Mouse (Mus musculus) liver, embryonic 11.5 days (tissue): ENCODE data around the gene St6galnac6. TPM values are rescaled to one million over a fixed set of nuclear protein-coding genes. Genes with fewer than 3 reads are reported as not detected.

ENCODE experiments used
- ATAC-seq: fragments of 200-750 bp; cut with Nextera tagmentation; replicated peaks from 2 replicates; pipeline ENCODE4 v1.8.0; 2017; ENCODE audit warnings: moderate number of reproducible peaks, mild to moderate bottlenecking, moderate TSS enrichment, moderate library complexity; ENCODE audit not compliant: low FRiP score
- DNase-seq: peaks from one replicate; pipeline ENCODE4 v3.0.0-alpha.2; 2017; ENCODE audit warnings: low spot score
- H3K27ac ChIP-seq: fragments of 300-500 bp; sonication (generic); 2 replicates; pipeline ENCODE4 v1.5.1; 2014; ENCODE audit warnings: mild to moderate bottlenecking, low read depth, low read length, control low read depth
- H3K27me3 ChIP-seq: fragments of 300-500 bp; sonication (generic); replicated peaks from 2 replicates; pipeline ENCODE4 v1.6.1; 2014; ENCODE audit warnings: low read length, mixed read lengths; ENCODE audit not compliant: control insufficient read depth, insufficient read depth
- H3K36me3 ChIP-seq: fragments of 300-500 bp; sonication (generic); 2 replicates; pipeline ENCODE4 v1.6.1; 2014; ENCODE audit warnings: mild to moderate bottlenecking, low read length, moderate library complexity, mixed read lengths; ENCODE audit not compliant: control insufficient read depth, insufficient read depth
- H3K4me1 ChIP-seq: fragments of 300-500 bp; sonication (generic); replicated peaks from 2 replicates; pipeline ENCODE4 v1.6.1; 2014; ENCODE audit warnings: low read length, mixed read lengths; ENCODE audit not compliant: control insufficient read depth, insufficient read depth
- H3K4me2 ChIP-seq: fragments of 300-500 bp; sonication (generic); 2 replicates; pipeline ENCODE4 v1.6.1; 2014; ENCODE audit warnings: mild to moderate bottlenecking, control low read depth, moderate library complexity
- H3K4me3 ChIP-seq: fragments of 300-500 bp; sonication (generic); 2 replicates; pipeline ENCODE4 v1.5.1; 2014; ENCODE audit warnings: low read depth, low read length, control low read depth
- H3K9ac ChIP-seq: fragments of 300-500 bp; sonication (generic); 2 replicates; pipeline ENCODE4 v1.6.1; 2014; ENCODE audit warnings: low read depth, low read length, control low read depth
- H3K9me3 ChIP-seq: fragments of 300-500 bp; sonication (generic); 2 replicates; pipeline ENCODE4 v1.6.1; 2016; ENCODE audit warnings: low read length, inconsistent platforms, mixed read lengths; ENCODE audit not compliant: control insufficient read depth
- WGBS: fragments of 180-500 bp; shearing (Covaris S2); extraction: QIAGEN DNeasy Blood & Tissue Kit; methylation state at CpG from one replicate; pipeline ENCODE4 v1.1.7; 2014; 5-methylcytosine and 5-hydroxymethylcytosine counted together
- polyA plus RNA-seq: library from polyadenylated mRNA; unstranded; fragments of >200 nt; fragmentation: Nextera tagmentation; extraction: Ambion mirVana; gene quantifications from 2 replicates; pipeline ENCODE4 v1.2.1, GENCODE M21; 2014

Gene St6galnac6
- polyA plus RNA-seq = 9.6 and 10.6 TPM in 2 replicates

DNA sequence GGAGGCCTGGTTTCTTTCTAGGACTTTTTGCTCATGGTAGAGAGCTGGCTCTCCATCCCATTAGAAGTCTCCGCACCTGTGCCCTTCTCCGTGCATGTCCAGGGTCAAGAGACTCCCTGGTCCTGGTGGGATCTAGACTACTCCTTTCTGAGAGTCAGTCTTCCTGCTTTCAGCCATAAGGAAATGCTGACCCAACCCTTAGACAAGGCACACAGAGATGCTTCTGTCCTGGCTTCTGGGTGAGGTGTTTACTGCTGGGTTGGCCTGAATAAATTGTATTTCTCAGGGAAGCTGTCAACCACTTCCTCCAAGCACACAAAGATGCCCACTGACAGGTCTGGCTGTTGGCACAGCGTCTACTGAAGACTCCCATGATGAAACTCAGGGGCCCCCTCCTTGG lies at the start of gene St6galnac6:
St6galnac6 (plus strand) TSS at position 301 of the 400 bp plus-strand sequence.
- Histone ChIP-seq H3K4me1 (peaks cover 18% of the 10 kb centered on the region), H3K9me3 (no peaks in the 10 kb centered on the region), H3K9ac (no peak within 1 kb of the TSS), H3K36me3 (peaks cover 11% of the 10 kb centered on the region), H3K4me3 (no peak within 1 kb of the TSS), H3K27me3 (no peaks in the 10 kb centered on the region), H3K27ac (no peak within 1 kb of the TSS), H3K4me2 (no peak within 1 kb of the TSS)
- ATAC-seq (no peak), DNase-seq (no peak)
- WGBS = 78% methylated on average over 3 of the region's 3 CpGs

DNA sequence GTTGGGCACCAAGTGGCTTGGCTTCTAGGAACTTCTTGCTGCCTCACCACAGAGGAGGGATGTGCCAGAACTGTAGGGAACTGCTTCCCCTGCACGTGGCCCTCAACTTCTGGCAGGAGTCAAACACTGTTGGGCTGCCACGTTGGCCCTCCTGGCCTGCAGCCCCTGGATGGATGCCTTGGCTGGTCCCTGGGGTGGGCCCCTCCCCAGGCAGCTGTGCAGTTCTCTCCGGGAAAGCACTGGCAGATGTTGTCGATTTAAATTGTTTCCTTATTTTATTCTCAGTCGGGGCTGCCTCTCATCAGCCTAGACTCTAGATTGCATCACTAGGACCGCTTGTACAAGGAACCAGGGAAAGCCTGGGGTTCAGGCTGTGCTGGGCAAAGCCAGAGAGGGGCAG lies 49.7 kb upstream of the St6galnac6 start:
- Histone ChIP-seq H3K27me3 (no peaks in the 10 kb centered on the region), H3K9me3 (no peaks in the 10 kb centered on the region), H3K9ac (no peak overlapping the region), H3K4me1 (no peaks in the 10 kb centered on the region), H3K36me3 (no peaks in the 10 kb centered on the region), H3K4me3 (no peak overlapping the region), H3K27ac (no peak overlapping the region), H3K4me2 (no peak overlapping the region)
- 66% methylated on average over 6 of the region's 6 CpGs for WGBS
- no peak for DNase-seq
- no peak for ATAC-seq

DNA sequence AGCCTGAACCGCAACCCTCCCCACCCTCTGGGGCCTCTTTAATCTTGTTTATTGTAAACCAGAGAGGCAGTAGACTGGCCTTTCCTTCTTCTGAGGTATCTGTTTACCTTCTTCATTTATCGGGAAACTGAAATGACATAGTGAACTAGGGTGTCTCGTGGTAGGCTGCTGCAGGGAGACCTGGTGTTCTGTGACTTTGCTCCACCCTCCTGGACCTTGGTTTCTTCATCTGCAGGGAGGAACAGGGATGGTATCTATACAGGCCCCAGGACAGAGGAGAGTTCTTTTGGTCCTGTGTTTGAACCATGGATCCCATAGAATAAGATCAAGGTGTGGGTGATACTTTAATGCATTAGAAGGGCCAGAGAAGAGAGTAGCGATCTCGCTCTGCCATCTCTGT lies 48.3 kb upstream of the St6galnac6 start:
- H3K9ac ChIP-seq = no peak overlapping the region
- ATAC-seq = no peak
- H3K36me3 ChIP-seq = no peaks in the 10 kb centered on the region
- no peak overlapping the region for H3K4me2 ChIP-seq
- no peak overlapping the region for H3K27ac ChIP-seq
- no peak overlapping the region for H3K4me3 ChIP-seq
- 77% methylated on average over 5 of the region's 5 CpGs for WGBS
- H3K9me3 ChIP-seq = no peaks in the 10 kb centered on the region
- peaks cover 7% of the 10 kb centered on the region for H3K4me1 ChIP-seq
- H3K27me3 ChIP-seq = no peaks in the 10 kb centered on the region
- no peak for DNase-seq

DNA sequence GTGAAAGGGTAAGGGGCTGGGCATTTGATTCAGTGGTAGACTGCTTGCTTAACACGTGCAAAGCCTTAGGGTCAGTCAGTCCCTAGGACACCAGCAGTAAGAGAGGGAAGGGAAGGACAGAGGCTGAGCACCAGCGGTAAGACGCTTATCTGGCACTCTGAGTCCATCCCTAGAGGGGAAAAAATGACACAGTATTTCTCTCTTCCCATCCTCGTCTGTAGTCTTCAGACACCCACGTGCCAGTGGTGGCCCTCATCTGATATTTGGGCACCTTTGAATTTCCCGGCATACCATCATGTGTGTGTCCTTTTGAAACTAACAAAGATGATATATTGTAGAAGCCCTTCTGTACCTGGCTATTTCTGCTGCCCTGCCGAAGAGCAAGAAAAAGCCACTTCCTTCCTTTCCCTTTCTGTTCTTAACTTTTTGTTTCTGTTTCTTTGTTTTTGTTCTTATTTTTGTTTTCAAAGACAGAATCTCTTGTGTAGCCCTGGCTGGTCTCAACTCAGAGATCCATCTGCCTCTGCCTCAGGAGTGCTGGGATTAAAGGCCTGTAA lies 45.8 kb upstream of the St6galnac6 start:
- DNase-seq (no peak), ATAC-seq (no peak)
- no peak overlapping the region for H3K4me3 ChIP-seq
- H3K4me1 ChIP-seq = peaks cover 7% of the 10 kb centered on the region
- H3K9me3 ChIP-seq = no peaks in the 10 kb centered on the region
- WGBS = 39% methylated on average over 7 of the region's 7 CpGs
- H3K9ac ChIP-seq = no peak overlapping the region
- H3K27me3 ChIP-seq = no peaks in the 10 kb centered on the region
- no peak overlapping the region for H3K27ac ChIP-seq
- H3K36me3 ChIP-seq = no peaks in the 10 kb centered on the region
- H3K4me2 ChIP-seq = no peak overlapping the region

DNA sequence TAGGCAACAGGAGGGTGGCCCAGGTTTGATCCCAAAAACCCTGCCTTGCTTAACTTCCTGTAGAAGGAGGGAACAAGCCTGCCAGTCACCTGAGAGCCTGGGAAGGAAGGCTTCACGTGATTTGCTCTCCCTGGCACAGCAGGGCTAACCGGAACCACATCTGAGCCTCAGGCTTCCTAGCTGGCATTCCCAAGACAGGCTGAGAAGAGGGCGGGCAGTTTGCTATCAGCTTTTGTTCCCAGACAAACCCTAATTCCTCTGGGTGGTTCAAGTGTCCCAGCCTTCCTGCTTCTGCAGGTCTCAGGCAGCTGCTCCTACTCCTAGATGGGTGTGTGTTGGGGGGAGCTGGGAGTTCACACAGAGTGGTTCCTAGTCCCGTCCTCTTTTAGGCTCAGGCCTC lies 44.0 kb upstream of the St6galnac6 start:
- ATAC-seq (no peak), DNase-seq (no peak)
- Histone ChIP-seq H3K36me3 (no peaks in the 10 kb centered on the region), H3K9me3 (no peaks in the 10 kb centered on the region), H3K4me1 (peaks cover 11% of the 10 kb centered on the region), H3K4me3 (no peak overlapping the region), H3K27ac (no peak overlapping the region), H3K4me2 (no peak overlapping the region), H3K27me3 (no peaks in the 10 kb centered on the region), H3K9ac (no peak overlapping the region)
- 53% methylated on average over 4 of the region's 4 CpGs for WGBS

DNA sequence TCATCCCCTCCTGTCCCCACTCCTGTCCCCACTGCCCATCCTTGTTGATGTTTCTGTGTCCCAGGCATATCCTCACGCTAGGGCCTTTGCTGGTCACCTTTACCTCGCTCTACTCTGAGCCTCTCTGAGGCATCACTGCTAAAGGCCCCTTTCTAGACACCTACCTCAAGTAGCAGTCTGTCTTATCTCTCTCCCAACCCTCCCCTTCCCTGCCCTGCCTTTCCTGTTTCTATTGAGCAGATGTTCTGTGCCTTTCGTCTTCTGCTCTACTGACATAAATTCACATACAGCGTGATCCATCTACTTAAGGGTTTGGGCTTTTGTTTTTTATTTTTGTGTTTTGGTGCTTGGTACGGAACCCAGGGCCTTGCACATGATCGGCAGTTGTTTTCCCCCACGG lies 43.5 kb upstream of the St6galnac6 start:
- H3K36me3 ChIP-seq = no peaks in the 10 kb centered on the region
- WGBS = 64% methylated on average over 7 of the region's 7 CpGs
- no peak overlapping the region for H3K4me2 ChIP-seq
- H3K9ac ChIP-seq = no peak overlapping the region
- DNase-seq (no peak), ATAC-seq (no peak)
- H3K9me3 ChIP-seq = no peaks in the 10 kb centered on the region
- H3K27me3 ChIP-seq = no peaks in the 10 kb centered on the region
- H3K27ac ChIP-seq = no peak overlapping the region
- no peak overlapping the region for H3K4me3 ChIP-seq
- H3K4me1 ChIP-seq = peaks cover 11% of the 10 kb centered on the region

DNA sequence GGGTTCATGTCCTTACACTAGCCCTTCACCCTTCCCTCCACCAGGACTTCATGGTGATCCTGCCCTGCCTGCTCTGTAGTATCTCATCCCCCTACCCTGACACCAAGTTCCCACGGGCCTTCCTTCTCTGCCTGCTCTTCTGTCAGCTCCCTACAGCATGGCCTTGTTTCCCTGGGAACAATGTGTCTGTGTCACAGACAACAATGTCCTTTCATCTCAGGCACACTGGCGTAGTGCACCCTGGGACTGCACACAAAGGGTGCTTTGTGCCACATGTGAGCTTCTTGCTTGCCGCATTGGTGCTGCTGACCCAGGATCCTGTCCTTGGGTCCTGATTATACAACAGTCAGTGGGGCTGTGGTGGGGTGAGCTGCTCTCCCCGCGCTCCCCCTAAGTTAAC lies 39.9 kb upstream of the St6galnac6 start:
- DNase-seq (no peak), ATAC-seq (no peak)
- Histone ChIP-seq H3K36me3 (0 out of 2 replicates have a peak, but pooled peaks cover 2% of the 10 kb centered on the region), H3K4me1 (peaks cover 11% of the 10 kb centered on the region), H3K4me3 (no peak overlapping the region), H3K9me3 (no peaks in the 10 kb centered on the region), H3K27ac (no peak overlapping the region), H3K9ac (no peak overlapping the region), H3K4me2 (no peak overlapping the region), H3K27me3 (no peaks in the 10 kb centered on the region)
- 83% methylated on average over 5 of the region's 5 CpGs for WGBS

DNA sequence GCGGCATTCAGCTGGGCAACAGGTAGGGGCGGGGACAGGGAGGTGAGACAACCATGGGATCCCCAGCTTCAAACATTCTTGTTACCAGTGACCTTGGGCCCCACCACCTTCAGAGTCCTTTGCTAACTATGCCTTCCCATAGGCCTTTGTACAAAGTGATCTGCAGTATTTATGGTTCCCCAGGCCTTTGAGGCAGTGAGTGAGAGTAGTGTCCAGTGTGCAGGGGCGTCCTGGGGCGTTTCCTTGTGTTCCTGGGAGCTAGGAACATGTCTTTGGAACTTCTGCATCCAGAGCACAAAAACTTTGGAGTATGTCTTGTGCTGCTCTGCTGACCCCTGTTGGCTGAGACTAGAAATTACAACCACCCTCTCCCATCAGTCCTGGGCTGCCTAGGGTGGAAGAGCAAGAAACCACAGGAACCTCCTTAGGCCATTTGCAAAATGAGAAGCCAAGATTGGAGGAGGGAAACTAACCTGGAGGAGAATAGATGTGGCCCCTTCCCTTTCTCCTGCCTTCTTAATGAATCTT lies 32.9 kb upstream of the St6galnac6 start:
- no peak for DNase-seq
- H3K9ac ChIP-seq = no peak overlapping the region
- WGBS = 38% methylated on average over 4 of the region's 4 CpGs
- peaks cover under 1% of the 10 kb centered on the region; the same call in 1 of the 2 replicates for H3K4me1 ChIP-seq
- H3K27me3 ChIP-seq = no peaks in the 10 kb centered on the region
- peaks cover 9% of the 10 kb centered on the region for H3K36me3 ChIP-seq
- H3K4me3 ChIP-seq = no peak overlapping the region
- no peak overlapping the region for H3K27ac ChIP-seq
- no peak for ATAC-seq
- no peak overlapping the region for H3K4me2 ChIP-seq
- H3K9me3 ChIP-seq = no peaks in the 10 kb centered on the region

DNA sequence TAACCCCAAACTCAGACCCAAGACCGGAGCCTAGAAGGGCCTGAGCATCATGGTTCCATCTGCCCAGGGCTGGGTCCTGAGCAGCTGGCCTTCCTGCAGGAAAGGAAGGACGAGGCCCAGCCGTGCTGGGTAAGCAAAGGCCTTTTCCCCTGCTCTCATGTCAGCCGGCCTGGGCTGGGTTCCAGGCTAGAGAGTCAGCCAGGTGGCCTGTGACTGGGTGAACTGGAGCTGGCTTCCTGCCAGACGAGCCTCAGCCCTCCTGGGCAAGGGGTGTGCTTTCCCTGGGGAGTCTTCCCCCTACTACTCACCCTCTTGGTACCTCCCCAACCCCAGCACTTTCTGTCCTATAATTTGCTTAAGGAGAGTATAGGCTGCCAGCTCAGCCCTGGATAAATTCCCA lies 31.4 kb upstream of the St6galnac6 start:
- H3K4me3 ChIP-seq = no peak overlapping the region
- peaks cover 10% of the 10 kb centered on the region for H3K36me3 ChIP-seq
- H3K4me1 ChIP-seq = peaks cover 6% of the 10 kb centered on the region; the same call in 1 of the 2 replicates
- 71% methylated on average over 5 of the region's 5 CpGs for whole genome bisulfite sequencing
- no peaks in the 10 kb centered on the region for H3K9me3 ChIP-seq
- H3K27me3 ChIP-seq = no peaks in the 10 kb centered on the region
- H3K27ac ChIP-seq = no peak overlapping the region
- H3K9ac ChIP-seq = no peak overlapping the region
- ATAC-seq = no peak
- H3K4me2 ChIP-seq = no peak overlapping the region
- DNase-seq = no peak
